Mouse (Mus musculus) lung, postnatal 36 days (tissue): ENCODE data around the gene Rtn4rl1.

ENCODE experiments used
- DNase-seq: peaks from one replicate; pipeline ENCODE4 v3.0.0; 2022; ENCODE audit warnings: mixed read lengths

Gene Rtn4rl1

GRCm38 (mm10) chr11:75190905-75191441 lies 2.6 kb upstream of the Rtn4rl1 start, which contains the start of gene Dph1:
Gene Dph1 (minus strand): TSS chr11:75191241.
- no peak for DNase-seq

- DNase-seq, result no peak
Measured at GRCm38 (mm10) chr11:75191841-75192240, 1.7 kb upstream of the Rtn4rl1 start.

DNA sequence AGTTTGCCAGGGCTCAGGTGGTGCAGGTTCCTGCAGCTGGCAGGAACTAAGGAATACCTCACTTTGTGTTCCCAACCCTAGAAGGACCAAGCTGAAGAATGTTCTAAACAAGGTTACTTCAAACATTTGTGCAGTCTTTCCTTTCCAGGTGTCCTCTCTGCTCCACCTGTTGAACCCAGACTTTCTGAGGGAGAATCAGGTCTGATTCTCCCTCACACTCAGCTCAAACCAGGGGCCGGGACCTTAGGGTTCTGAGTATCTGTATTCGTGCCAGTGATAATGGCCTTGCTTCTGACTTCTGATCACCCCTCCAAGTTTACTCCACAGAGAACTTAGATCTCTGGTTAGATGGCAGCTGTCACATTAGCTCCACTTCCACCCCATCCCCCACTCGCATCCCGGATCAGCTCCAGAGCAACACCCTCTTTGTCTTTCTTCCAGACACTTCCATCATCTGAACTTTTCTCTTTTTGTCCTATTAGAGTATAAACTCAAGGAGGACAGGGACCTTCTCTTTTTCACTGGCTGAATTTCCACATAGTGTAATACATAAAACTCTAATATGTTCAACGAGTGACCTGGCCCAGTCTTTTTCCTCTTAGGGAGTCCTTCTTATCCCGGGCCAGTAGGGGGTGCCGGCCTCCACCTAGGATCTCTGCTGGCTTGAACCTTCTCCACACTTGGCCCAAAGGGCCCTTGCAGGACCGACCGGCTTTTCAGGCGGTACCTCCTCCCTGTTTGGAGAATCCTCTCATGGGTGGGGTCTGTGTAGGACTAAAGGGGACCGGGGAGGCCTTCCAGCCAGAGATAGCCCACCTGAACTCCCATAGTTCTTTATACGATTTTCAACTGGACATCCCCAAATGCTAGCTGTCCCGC lies 1.0 kb upstream of the Rtn4rl1 start:
- peak; percentile 87 for DNase-seq

- DNase-seq, result no peak
Measured at GRCm38 (mm10) chr11:75194121-75194849, 702 bp downstream of the Rtn4rl1 start.

GRCm38 (mm10) chr11:75194850-75195461 lies 1.4 kb downstream of the Rtn4rl1 start:
- DNase-seq, result peak; percentile 53

- DNase-seq, result no peak
Measured at GRCm38 (mm10) chr11:75196131-75196530, 2.5 kb downstream of the Rtn4rl1 start.

DNA sequence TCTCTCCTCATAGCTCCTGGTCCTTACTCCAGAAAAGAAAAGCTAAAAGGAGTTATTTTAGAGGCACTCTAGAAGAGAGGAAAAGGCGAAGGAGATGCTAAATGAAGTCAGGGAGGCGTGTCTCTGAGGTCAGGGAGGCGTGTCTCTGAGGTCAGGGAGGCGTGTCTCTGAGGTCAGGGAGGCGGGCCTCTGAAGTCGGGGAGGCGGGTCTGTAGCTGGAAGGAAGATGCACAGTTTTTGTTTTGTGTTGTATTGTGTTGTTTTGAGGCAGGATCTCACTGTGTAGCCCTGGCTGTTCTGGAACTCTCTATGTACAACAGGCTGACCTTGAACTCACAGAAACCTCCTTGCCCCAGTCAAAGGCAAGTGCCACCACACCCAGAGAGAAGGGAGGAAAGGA lies 4.4 kb downstream of the Rtn4rl1 start:
- no peak for DNase-seq

- no peak for DNase-seq
Measured at GRCm38 (mm10) chr11:75198792-75199191, 5.2 kb downstream of the Rtn4rl1 start.

DNA sequence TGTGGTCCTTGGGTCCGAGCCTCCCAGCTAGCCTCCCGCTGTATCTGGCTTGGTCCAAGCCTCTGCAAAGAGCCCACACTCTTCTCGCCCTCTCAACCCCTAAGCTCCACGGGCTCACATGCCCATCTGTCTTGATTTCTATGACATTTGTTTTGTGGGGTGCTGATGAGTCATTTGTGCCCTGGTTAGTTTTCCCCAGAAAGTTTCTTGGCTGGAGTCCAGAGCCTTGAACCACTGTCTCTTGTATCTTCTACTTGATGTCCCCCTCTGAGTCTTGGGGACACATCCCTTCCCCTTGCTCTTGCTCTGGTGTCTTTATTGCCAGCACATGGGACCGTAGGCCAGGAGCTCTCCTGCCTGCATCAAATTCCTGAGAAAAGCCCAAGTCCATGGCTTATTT lies 6.4 kb downstream of the Rtn4rl1 start:
- DNase-seq, result no peak

GRCm38 (mm10) chr11:75200935-75201334 lies 7.4 kb downstream of the Rtn4rl1 start:
- no peak for DNase-seq

DNA sequence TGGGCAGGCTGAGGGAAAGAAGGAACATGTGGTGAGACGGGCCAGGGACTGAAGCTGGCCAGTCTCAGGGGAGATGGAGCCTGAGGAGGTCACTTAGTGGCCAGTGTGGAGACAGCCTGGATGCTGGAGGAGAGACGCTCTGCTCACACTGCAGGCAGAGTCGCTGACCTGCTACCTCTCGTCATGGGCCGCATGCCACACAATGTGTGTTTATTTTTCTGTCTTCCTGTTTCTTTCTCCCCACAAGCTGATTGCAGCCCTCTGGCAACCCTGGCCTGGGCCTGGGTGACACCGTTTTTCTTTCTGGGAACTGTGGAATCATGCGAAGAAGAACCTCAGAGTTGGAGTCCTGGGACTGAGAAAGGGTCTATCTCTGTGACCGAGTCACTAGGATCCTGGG lies 8.1 kb downstream of the Rtn4rl1 start:
- DNase-seq, result peak; percentile 15

GRCm38 (mm10) chr11:75203926-75204325 lies 10.3 kb downstream of the Rtn4rl1 start:
- no peak for DNase-seq

- DNase-seq, result no peak
Measured at GRCm38 (mm10) chr11:75204472-75204871, 10.9 kb downstream of the Rtn4rl1 start.

GRCm38 (mm10) chr11:75206347-75206746 lies 12.8 kb downstream of the Rtn4rl1 start:
- no peak for DNase-seq

DNA sequence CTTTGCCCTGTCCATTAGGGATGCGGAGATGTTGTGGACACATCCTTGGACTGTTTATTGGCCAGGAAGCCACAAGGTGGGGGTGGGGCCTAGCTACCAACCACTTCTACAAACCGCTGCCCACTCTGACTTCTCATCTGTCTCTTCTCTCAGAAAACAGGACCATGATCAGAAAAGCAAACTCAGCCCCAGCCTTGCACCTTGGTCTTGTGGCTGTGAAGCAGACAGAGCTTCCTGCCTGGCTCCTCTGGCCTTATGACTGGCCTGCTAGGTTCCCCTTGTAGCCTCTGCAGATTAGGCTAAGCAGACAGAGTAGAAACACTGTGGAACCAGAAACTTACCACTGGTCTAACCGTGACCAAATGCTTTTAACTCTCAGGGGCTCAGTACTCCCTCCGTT lies 15.8 kb downstream of the Rtn4rl1 start:
- no peak for DNase-seq

- DNase-seq, result no peak
Measured at GRCm38 (mm10) chr11:75210093-75210492, 16.5 kb downstream of the Rtn4rl1 start.

DNA sequence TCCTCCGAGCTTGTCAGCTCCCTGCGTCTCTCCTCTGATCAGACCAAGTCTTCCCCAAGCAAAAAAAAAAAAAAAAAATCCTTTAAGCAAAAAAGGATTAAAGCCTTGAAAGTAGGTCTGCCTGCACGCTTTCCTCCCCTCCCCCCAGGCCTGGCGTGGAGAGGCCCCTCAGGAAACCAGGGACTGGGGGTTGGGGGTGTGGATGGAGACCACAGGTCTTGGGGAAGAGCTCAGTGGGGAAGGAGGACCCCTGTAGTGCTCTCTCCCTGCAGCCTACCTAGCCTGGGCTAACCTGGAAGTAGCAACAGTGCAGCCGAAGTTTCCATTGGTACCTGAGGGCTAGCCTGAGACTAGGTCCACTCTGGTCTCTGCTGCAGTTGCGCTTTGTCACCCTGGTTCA lies 17.2 kb downstream of the Rtn4rl1 start:
- DNase-seq, result no peak

DNA sequence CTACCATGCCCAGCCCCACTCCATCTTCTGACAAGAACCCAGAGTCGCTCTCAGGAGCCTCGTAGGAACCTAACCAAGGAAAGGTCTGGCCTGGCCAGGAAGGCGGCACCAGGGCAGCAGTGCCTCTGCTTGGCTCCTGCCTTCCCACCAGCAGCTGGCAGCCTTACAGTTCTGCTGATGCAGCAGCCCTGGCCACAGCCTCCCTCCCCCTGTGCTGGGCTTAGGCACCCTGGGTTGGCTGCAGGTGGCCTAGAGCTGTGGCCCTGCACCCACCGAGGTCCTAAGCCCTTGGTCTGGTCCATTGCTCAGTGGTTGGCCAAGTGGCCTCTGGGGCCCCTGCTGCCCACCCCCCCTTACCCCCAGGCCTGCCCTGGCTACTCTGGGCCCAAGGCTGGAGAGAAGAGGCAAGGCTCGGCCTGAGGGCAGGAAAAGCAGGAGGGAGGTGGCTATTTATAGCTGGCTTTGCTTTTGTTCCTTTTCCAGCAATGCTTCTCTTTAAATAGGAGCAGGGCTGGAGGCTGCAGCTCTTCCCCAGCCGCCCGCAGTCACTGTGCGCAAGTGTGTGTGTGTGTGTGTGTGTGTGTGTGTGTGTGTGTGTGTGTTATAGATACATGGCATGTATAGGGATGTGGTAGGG lies 18.6 kb downstream of the Rtn4rl1 start:
- DNase-seq, result no peak

GRCm38 (mm10) chr11:75212876-75213275 lies 19.3 kb downstream of the Rtn4rl1 start:
- peak; percentile 16 for DNase-seq

- peak; percentile 84 for DNase-seq
Measured at GRCm38 (mm10) chr11:75213372-75214080, 19.9 kb downstream of the Rtn4rl1 start.

DNA sequence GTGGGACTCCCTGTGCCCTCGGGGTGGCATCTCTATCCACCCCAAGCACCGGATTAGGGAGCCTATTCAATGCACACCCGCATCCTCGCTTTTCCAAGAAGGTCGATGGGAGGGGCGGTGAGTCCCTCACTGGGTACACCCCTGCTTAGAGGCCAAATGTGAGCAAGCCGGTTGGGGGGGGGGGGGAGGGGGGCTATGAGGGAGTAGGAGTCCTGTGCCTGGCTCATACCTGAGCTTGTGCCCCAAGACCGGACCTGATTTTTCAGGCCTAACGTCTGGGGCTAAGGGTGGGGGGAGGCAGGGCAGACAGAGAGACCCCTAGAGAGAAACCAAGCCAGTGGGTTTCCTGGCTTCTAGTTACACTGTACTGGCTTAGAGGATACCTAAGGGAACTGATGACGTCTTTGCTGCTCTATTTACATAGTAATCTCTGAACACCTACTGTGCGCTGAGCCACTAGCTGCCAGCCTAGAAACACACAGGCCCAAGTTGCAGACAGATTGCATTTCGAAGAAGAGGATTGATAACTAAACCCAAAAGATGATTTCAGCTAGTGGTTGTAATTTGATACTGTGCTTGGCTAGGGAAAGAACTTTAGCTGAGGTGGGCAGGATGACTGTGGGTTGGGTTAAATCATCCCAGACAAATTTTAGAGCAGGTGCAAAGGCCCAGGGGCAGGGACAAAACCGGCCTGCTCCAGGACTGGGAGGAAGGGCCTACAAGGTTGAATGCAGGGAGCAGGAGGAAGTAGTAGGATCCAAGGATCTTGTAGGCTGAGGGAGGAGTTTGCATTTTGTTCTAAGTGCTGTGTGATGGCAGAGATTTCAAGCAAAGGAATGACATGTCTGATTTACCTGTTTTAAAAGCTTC lies 20.7 kb downstream of the Rtn4rl1 start:
- DNase-seq, result no peak
